Mouse (Mus musculus): ENCODE measurements around the gene Cldn10.

GRCm38 (mm10) chr14:118749715-118750114, 38.0 kb upstream of the Cldn10 start:
- TF ChIP-seq POLR2A (IDR thresholded peaks at IDR 0.05; ENCODE audit: extremely low read depth, insufficient read depth, low read length) (no peak), CTCF (IDR thresholded peaks at IDR 0.05; ENCODE audit: extremely low read depth, insufficient read depth, low read length) (no peak)

Measured in cortical plate, adult 2 months (tissue).